Mouse (Mus musculus) CH12.LX (cell line): ENCODE data around the gene Pfpl. TPM values are rescaled to one million over a fixed set of nuclear protein-coding genes. Genes with fewer than 3 reads are reported as not detected.

Source experiments
- DNase-seq: peaks from one replicate; pipeline ENCODE4 v3.0.0-alpha.2; 2013; ENCODE audit errors: extremely low read depth
- H3K27ac ChIP-seq: 2 replicates; pipeline ENCODE4 v1.5.1; 2012; ENCODE audit warnings: low read depth, mild to moderate bottlenecking, control low read depth, moderate library complexity; ENCODE audit not compliant: insufficient read depth
- H3K27me3 ChIP-seq: replicated peaks from 2 replicates; pipeline ENCODE3; 2012; ENCODE audit warnings: inconsistent platforms
- H3K36me3 ChIP-seq, 2 experiments: replicated peaks in 1 of 2; 2 replicates each; pipeline versions ENCODE3 to v1.6.1; 2012; ENCODE audit warnings: inconsistent platforms in 1 of 2, low read length in 1 of 2, mild to moderate bottlenecking in 1 of 2, mixed read lengths in 1 of 2, moderate library complexity in 1 of 2; ENCODE audit not compliant: control insufficient read depth in 1 of 2, insufficient read depth in 1 of 2
- H3K4me1 ChIP-seq, 2 experiments: 2 replicates each; pipeline ENCODE4 v1.6.1; 2012; ENCODE audit warnings: inconsistent platforms in 1 of 2, moderate library complexity in 1 of 2; ENCODE audit not compliant: insufficient read depth in 2 of 2, control insufficient read depth in 1 of 2
- H3K4me2 ChIP-seq: 2 replicates; pipeline ENCODE4 v1.6.1; 2012; ENCODE audit warnings: low read depth, mild to moderate bottlenecking, control low read depth; ENCODE audit not compliant: poor library complexity, insufficient read depth, severe bottlenecking
- H3K4me3 ChIP-seq, 3 experiments: fragments of 150-350 bp in 1 of 3; sonication (generic) in 1 of 3; replicated peaks in 1 of 3; 2 replicates each; pipeline versions ENCODE3 to v1.5.1; 2011 to 2012; ENCODE audit warnings: low read depth in 2 of 3, low read length in 2 of 3, mild to moderate bottlenecking in 2 of 3, moderate library complexity in 2 of 3, control low read depth in 1 of 3, improper control_type of control experiment in 1 of 3, inconsistent platforms in 1 of 3, mixed read lengths in 1 of 3; ENCODE audit not compliant: poor library complexity in 1 of 3
- H3K79me2 ChIP-seq: replicated peaks from 2 replicates; pipeline ENCODE4 v1.6.1; 2012; ENCODE audit warnings: mild to moderate bottlenecking, moderate library complexity; ENCODE audit not compliant: control insufficient read depth, poor library complexity, insufficient read depth, severe bottlenecking; ENCODE audit errors: extremely low read depth
- H3K9ac ChIP-seq: 2 replicates; pipeline ENCODE4 v1.6.1; 2012; ENCODE audit warnings: low read depth, mild to moderate bottlenecking, control low read depth, moderate library complexity; ENCODE audit not compliant: insufficient read depth
- H3K9me3 ChIP-seq: replicated peaks from 2 replicates; pipeline ENCODE3; 2012; ENCODE audit warnings: low read length, inconsistent platforms, mixed read lengths
- BHLHE40 ChIP-seq: IDR thresholded peaks from 2 replicates; pipeline ENCODE4 v1.6.1; 2011; ENCODE audit warnings: mild to moderate bottlenecking, low read depth, low read length, improper control_type of control experiment
- CHD1 ChIP-seq: IDR thresholded peaks from 2 replicates; pipeline ENCODE4 v1.6.1; 2012; ENCODE audit warnings: low read depth, low read length, improper control_type of control experiment, inconsistent platforms
- CHD2 ChIP-seq: IDR thresholded peaks from 2 replicates; pipeline ENCODE4 v1.6.1; 2011; ENCODE audit warnings: low read length, improper control_type of control experiment
- CTCF ChIP-seq, 2 experiments: IDR thresholded peaks in 1 of 2; conservative IDR thresholded peaks in 1 of 2; 2 replicates each; pipeline ENCODE4 v1.5.1; 2011 to 2012; ENCODE audit warnings: low read depth in 2 of 2, low read length in 2 of 2, improper control_type of control experiment in 1 of 2, inconsistent platforms in 1 of 2, mild to moderate bottlenecking in 1 of 2, moderate library complexity in 1 of 2
- E2F4 ChIP-seq: IDR thresholded peaks from 2 replicates; pipeline ENCODE4 v1.6.1; 2011; ENCODE audit warnings: low read depth, low read length, improper control_type of control experiment; ENCODE audit not compliant: insufficient replicate concordance
- ELF1 ChIP-seq: IDR thresholded peaks from 2 replicates; pipeline ENCODE4 v1.6.1; 2014; ENCODE audit warnings: low read depth, mild to moderate bottlenecking, inconsistent platforms, low read length, improper control_type of control experiment
- EP300 ChIP-seq: IDR thresholded peaks from 2 replicates; pipeline ENCODE4 v1.6.1; 2011; ENCODE audit warnings: low read length, improper control_type of control experiment
- ETS1 ChIP-seq: conservative IDR thresholded peaks from 2 replicates; pipeline ENCODE4 v1.6.1; 2012; ENCODE audit warnings: low read depth, mild to moderate bottlenecking, inconsistent platforms, low read length, improper control_type of control experiment, moderate library complexity
- GABPA ChIP-seq: IDR thresholded peaks from 2 replicates; pipeline ENCODE4 v1.6.1; 2012; ENCODE audit warnings: low read depth, low read length, improper control_type of control experiment, inconsistent platforms; ENCODE audit not compliant: insufficient replicate concordance
- HCFC1 ChIP-seq: IDR thresholded peaks from 2 replicates; pipeline ENCODE4 v1.6.1; 2012; ENCODE audit warnings: low read depth, mild to moderate bottlenecking, inconsistent platforms, low read length, improper control_type of control experiment
- IRF4 ChIP-seq: IDR thresholded peaks from 2 replicates; pipeline ENCODE4 v1.6.1; 2014; ENCODE audit warnings: low read depth, mild to moderate bottlenecking, inconsistent platforms, low read length, improper control_type of control experiment
- JUN ChIP-seq: IDR thresholded peaks from 2 replicates; pipeline ENCODE4 v1.6.1; 2011; ENCODE audit warnings: low read depth, mild to moderate bottlenecking, low read length, improper control_type of control experiment, moderate library complexity; ENCODE audit not compliant: insufficient read depth
- JUND ChIP-seq: conservative IDR thresholded peaks from 2 replicates; pipeline ENCODE4 v1.6.1; 2011; ENCODE audit warnings: low read depth, low read length, improper control_type of control experiment
- KAT2A ChIP-seq: IDR thresholded peaks from 2 replicates; pipeline ENCODE4 v1.6.1; 2012; ENCODE audit warnings: low read length, improper control_type of control experiment, inconsistent platforms; ENCODE audit not compliant: insufficient replicate concordance
- MAFK ChIP-seq: IDR thresholded peaks from 2 replicates; pipeline ENCODE4 v1.6.1; 2011; ENCODE audit warnings: low read length, improper control_type of control experiment; ENCODE audit not compliant: insufficient replicate concordance
- MAX ChIP-seq: IDR thresholded peaks from 2 replicates; pipeline ENCODE4 v1.6.1; 2011; ENCODE audit warnings: low read length, improper control_type of control experiment
- MAZ ChIP-seq: IDR thresholded peaks from 2 replicates; pipeline ENCODE4 v1.6.1; 2012; ENCODE audit warnings: low read depth, mild to moderate bottlenecking, inconsistent platforms, low read length, improper control_type of control experiment, moderate library complexity
- MEF2A ChIP-seq: IDR thresholded peaks from 2 replicates; pipeline ENCODE4 v1.6.1; 2014; ENCODE audit warnings: low read depth, mild to moderate bottlenecking, inconsistent platforms, low read length, improper control_type of control experiment, borderline replicate concordance
- MXI1 ChIP-seq: IDR thresholded peaks from 2 replicates; pipeline ENCODE4 v1.6.1; 2011; ENCODE audit warnings: mild to moderate bottlenecking, low read depth, low read length, improper control_type of control experiment
- MYC ChIP-seq: IDR thresholded peaks from 2 replicates; pipeline ENCODE4 v1.6.1; 2011; ENCODE audit warnings: low read depth, mild to moderate bottlenecking, improper control_type of control experiment, low read length
- NELFE ChIP-seq: IDR thresholded peaks from 2 replicates; pipeline ENCODE4 v1.6.1; 2011; ENCODE audit warnings: low read depth, low read length, improper control_type of control experiment
- NRF1 ChIP-seq: IDR thresholded peaks from 2 replicates; pipeline ENCODE4 v1.6.1; 2014; ENCODE audit warnings: low read depth, mild to moderate bottlenecking, inconsistent platforms, low read length, improper control_type of control experiment, moderate library complexity
- PAX5 ChIP-seq: IDR thresholded peaks from 2 replicates; pipeline ENCODE4 v1.6.1; 2012; ENCODE audit warnings: low read length, inconsistent platforms, mixed read lengths
- POLR2A ChIP-seq: IDR thresholded peaks from 2 replicates; pipeline ENCODE4 v1.6.1; 2011; ENCODE audit warnings: low read depth, mild to moderate bottlenecking, improper control_type of control experiment, low read length
- POLR2AphosphoS2 ChIP-seq: IDR thresholded peaks from 2 replicates; pipeline ENCODE4 v1.6.1; 2011; ENCODE audit warnings: low read depth, low read length, improper control_type of control experiment
- RAD21 ChIP-seq: IDR thresholded peaks from 2 replicates; pipeline ENCODE4 v1.6.1; 2011; ENCODE audit warnings: low read depth, mild to moderate bottlenecking, low read length, improper control_type of control experiment, moderate library complexity
- RCOR1 ChIP-seq: conservative IDR thresholded peaks from 2 replicates; pipeline ENCODE4 v1.6.1; 2012; ENCODE audit warnings: low read depth, mild to moderate bottlenecking, inconsistent platforms, low read length, improper control_type of control experiment
- SIN3A ChIP-seq: IDR thresholded peaks from 2 replicates; pipeline ENCODE4 v1.6.1; 2012; ENCODE audit warnings: low read length, improper control_type of control experiment, inconsistent platforms
- SMC3 ChIP-seq: IDR thresholded peaks from 2 replicates; pipeline ENCODE4 v1.6.1; 2011; ENCODE audit warnings: low read depth, low read length, improper control_type of control experiment
- TBP ChIP-seq: conservative IDR thresholded peaks from 2 replicates; pipeline ENCODE4 v1.6.1; 2011; ENCODE audit warnings: low read depth, low read length, improper control_type of control experiment
- TCF12 ChIP-seq: IDR thresholded peaks from 2 replicates; pipeline ENCODE4 v1.6.1; 2014; ENCODE audit warnings: low read depth, mild to moderate bottlenecking, inconsistent platforms, low read length, improper control_type of control experiment
- UBTF ChIP-seq: IDR thresholded peaks from 2 replicates; pipeline ENCODE4 v1.6.1; 2012; ENCODE audit warnings: low read depth, mild to moderate bottlenecking, inconsistent platforms, low read length, improper control_type of control experiment, moderate library complexity
- USF1 ChIP-seq: IDR thresholded peaks from 2 replicates; pipeline ENCODE4 v1.6.1; 2014; ENCODE audit warnings: low read depth, mild to moderate bottlenecking, inconsistent platforms, low read length, improper control_type of control experiment
- USF2 ChIP-seq: conservative IDR thresholded peaks from 2 replicates; pipeline ENCODE4 v1.6.1; 2011; ENCODE audit warnings: low read depth, low read length, improper control_type of control experiment
- ZC3H11A ChIP-seq: IDR thresholded peaks from 2 replicates; pipeline ENCODE4 v1.6.1; 2012; ENCODE audit warnings: low read depth, mild to moderate bottlenecking, inconsistent platforms, low read length, improper control_type of control experiment
- ZKSCAN1 ChIP-seq: IDR thresholded peaks from 2 replicates; pipeline ENCODE4 v1.6.1; 2012; ENCODE audit warnings: low read depth, inconsistent platforms, low read length, improper control_type of control experiment, borderline replicate concordance
- ZMIZ1 ChIP-seq: IDR thresholded peaks from 2 replicates; pipeline ENCODE4 v1.6.1; 2012; ENCODE audit warnings: low read depth, mild to moderate bottlenecking, inconsistent platforms, low read length, improper control_type of control experiment
- ZNF384 ChIP-seq: IDR thresholded peaks from 2 replicates; pipeline ENCODE4 v1.6.1; 2012; ENCODE audit warnings: low read depth, low read length, improper control_type of control experiment, inconsistent platforms
- dilution Hi-C: fragments of 300-500 bp; cut with MboI; formaldehyde crosslinking; loops from 2 replicates; pipeline ENCODE4 v1.14.3; 2020; ENCODE audit warnings: low sequenced_read_pairs; ENCODE audit not compliant: extremely low pct_unique_long_range_greater_than_20kb, extremely low pct_ligation_motif_present
- in situ Hi-C: fragments of 300-500 bp; cut with MboI; formaldehyde crosslinking; loops from 3 replicates; pipeline ENCODE4 v1.14.3; 2019; ENCODE audit warnings: low sequenced_read_pairs, low pct_ligation_motif_present, low pct_unique_long_range_greater_than_20kb, mixed read lengths
- polyA plus RNA-seq: library from polyadenylated mRNA; unstranded; fragments of >175 nt; gene quantifications from 2 replicates; pipeline ENCODE4 v1.2.1, GENCODE M21; 2012; ENCODE audit warnings: low read depth; ENCODE audit not compliant: insufficient read length
- total RNA-seq, 2 experiments: library from RNA; depleted of rRNA; stranded (reverse); fragments of 300-350 nt in 1 of 2; fragments of >200 nt in 1 of 2; gene quantifications; 2 replicates each; pipeline ENCODE4 v1.2.3; 2012 to 2014

The Pfpl gene
- total and polyA plus RNA-seq, 3 experiments = not detected

DNA sequence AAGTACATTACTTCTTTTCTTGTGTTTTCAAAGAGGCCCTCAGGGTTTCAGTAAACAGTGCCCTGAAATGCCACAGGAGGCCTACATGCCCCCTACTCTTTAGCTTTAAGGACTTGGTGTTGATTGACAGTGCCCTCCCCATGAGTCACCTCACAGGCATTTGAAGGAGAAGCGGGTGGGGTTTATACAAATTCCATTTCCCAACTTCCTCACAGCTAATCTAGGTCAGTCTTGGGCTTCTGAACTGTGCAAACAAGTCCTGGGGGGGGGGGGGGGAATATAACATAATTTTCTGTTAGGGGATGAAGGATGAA lies 36.0 kb downstream of the Pfpl start:
- Histone ChIP-seq H3K9ac (peak overlapping the region; percentile 88), H3K9me3 (no peaks in the 10 kb centered on the region), H3K4me2 (peak overlapping the region; percentile 87), H3K4me3 (peak overlapping the region; percentile 74 to 99 (median 92)), H3K4me1 (peaks cover 11 to 31% of the 10 kb centered on the region in 2 experiments), H3K79me2 (peaks cover 50% of the 10 kb centered on the region), H3K36me3 (peaks cover 6 to 56% of the 10 kb centered on the region in 2 experiments), H3K27ac (peak overlapping the region; percentile 96), H3K27me3 (no peaks in the 10 kb centered on the region)
- TF ChIP-seq USF1 = no peak
- no peak for TF ChIP-seq UBTF
- no peak for TF ChIP-seq HCFC1
- no peak for TF ChIP-seq MEF2A
- TF ChIP-seq GABPA = no peak
- no peak for TF ChIP-seq EP300
- no peak for TF ChIP-seq CTCF (conservative IDR thresholded peaks at IDR 0.05 in 1 of 2, IDR thresholded peaks at IDR 0.05 in 1 of 2; ENCODE audit: low read depth in 2 of 2, low read length in 2 of 2)
- TF ChIP-seq CHD2 = no peak
- TF ChIP-seq ZNF384 = no peak
- 0 out of 2 replicates have a peak, but pooled peaks have one; percentile 29 for TF ChIP-seq MAZ
- TF ChIP-seq KAT2A = no peak
- TF ChIP-seq JUN = no peak
- no peak for TF ChIP-seq USF2
- TF ChIP-seq NRF1 = no peak
- no peak for TF ChIP-seq IRF4
- TF ChIP-seq MXI1 = no peak
- no peak for TF ChIP-seq ZC3H11A
- no peak for TF ChIP-seq BHLHE40
- TF ChIP-seq MAFK = no peak
- no peak for TF ChIP-seq ETS1
- TF ChIP-seq TCF12 = 0 out of 2 replicates have a peak, but pooled peaks have one; percentile 24
- no peak for TF ChIP-seq RCOR1
- no peak for TF ChIP-seq ELF1
- TF ChIP-seq TBP = 0 out of 2 replicates have a peak, but pooled peaks have one; percentile 57
- no peak for TF ChIP-seq MAX
- no peak for TF ChIP-seq RAD21
- TF ChIP-seq ZKSCAN1 = no peak
- peak; percentile 65; the same call in 1 of the 2 replicates for TF ChIP-seq SIN3A
- TF ChIP-seq MYC = no peak
- no peak for TF ChIP-seq PAX5
- TF ChIP-seq SMC3 = no peak
- peak; percentile 10; the same call in 1 of the 2 replicates for TF ChIP-seq ZMIZ1
- TF ChIP-seq POLR2AphosphoS2 = 0 out of 2 replicates have a peak, but pooled peaks have one; percentile 9
- no peak for TF ChIP-seq JUND
- no peak for TF ChIP-seq NELFE
- TF ChIP-seq CHD1 = no peak
- no peak for TF ChIP-seq E2F4
- 0 out of 2 replicates have a peak, but pooled peaks have one; percentile 36 for TF ChIP-seq POLR2A
- in situ Hi-C loops (loop anchor here (5.0 kb wide), 1 partner anchor 39 kb away; the partner anchor contains the start of gene Dtx4), dilution Hi-C loops (no loop called here)
- DNase-seq = no peak
